Mouse (Mus musculus): ENCODE data around the gene Ptgdr.
"Not testable (repeated sequence)": the region's sequence is repeated elsewhere in the genome, so short reads cannot be mapped to it uniquely, and the experiment has no call there.

The Ptgdr gene

GRCm38 (mm10) chr14:44858868-44859613 lies at the start of gene Ptgdr:
Gene Ptgdr (minus strand): TSS chr14:44859375.
- no peak for DNase-seq (ENCODE audit: low read depth)

GRCm38 (mm10) chr14:44907774-44908173 lies 48.6 kb upstream of the Ptgdr start:
- no peak for DNase-seq (ENCODE audit: low read depth)

GRCm38 (mm10) chr14:44904199-44904598 lies 45.0 kb upstream of the Ptgdr start:
- DNase-seq (ENCODE audit: low read depth), result no peak

- DNase-seq (ENCODE audit: low read depth), result not testable (repeated sequence)
Measured at GRCm38 (mm10) chr14:44901735-44902134, 42.6 kb upstream of the Ptgdr start.

- DNase-seq (ENCODE audit: low read depth), result no peak
Measured at GRCm38 (mm10) chr14:44891387-44892132, 32.4 kb upstream of the Ptgdr start.

- no peak for DNase-seq (ENCODE audit: low read depth)
Measured at GRCm38 (mm10) chr14:44869686-44870085, 10.5 kb upstream of the Ptgdr start.

GRCm38 (mm10) chr14:44865661-44866060 lies 6.5 kb upstream of the Ptgdr start:
- DNase-seq (ENCODE audit: low read depth), result no peak

GRCm38 (mm10) chr14:44863086-44863485 lies 3.9 kb upstream of the Ptgdr start:
- no peak for DNase-seq (ENCODE audit: low read depth)

GRCm38 (mm10) chr14:44861161-44861560 lies 2.0 kb upstream of the Ptgdr start:
- no peak for DNase-seq (ENCODE audit: low read depth)

GRCm38 (mm10) chr14:44858372-44858771 lies 803 bp downstream of the Ptgdr start:
- DNase-seq (ENCODE audit: low read depth), result no peak

- DNase-seq (ENCODE audit: low read depth), result not testable (repeated sequence)
Measured at GRCm38 (mm10) chr14:44850637-44851036, 8.5 kb downstream of the Ptgdr start.

GRCm38 (mm10) chr14:44847740-44848139 lies 11.4 kb downstream of the Ptgdr start:
- no peak for DNase-seq (ENCODE audit: low read depth)

GRCm38 (mm10) chr14:44846558-44847263 lies 12.5 kb downstream of the Ptgdr start:
- no peak for DNase-seq (ENCODE audit: low read depth)

GRCm38 (mm10) chr14:44843768-44844755 lies 15.1 kb downstream of the Ptgdr start:
- no peak for DNase-seq (ENCODE audit: low read depth)

GRCm38 (mm10) chr14:44838685-44839084 lies 20.5 kb downstream of the Ptgdr start:
- DNase-seq (ENCODE audit: low read depth), result no peak

GRCm38 (mm10) chr14:44835132-44835531 lies 24.0 kb downstream of the Ptgdr start:
- DNase-seq (ENCODE audit: low read depth), result no peak

- DNase-seq (ENCODE audit: low read depth), result not testable (repeated sequence)
Measured at GRCm38 (mm10) chr14:44834134-44834533, 25.0 kb downstream of the Ptgdr start.

- DNase-seq (ENCODE audit: low read depth), result not testable (repeated sequence)
Measured at GRCm38 (mm10) chr14:44833096-44833495, 26.1 kb downstream of the Ptgdr start.

GRCm38 (mm10) chr14:44827736-44828135 lies 31.4 kb downstream of the Ptgdr start:
- DNase-seq (ENCODE audit: low read depth), result no peak

- DNase-seq (ENCODE audit: low read depth), result no peak
Measured at GRCm38 (mm10) chr14:44821177-44822057, 37.8 kb downstream of the Ptgdr start.
